Mouse (Mus musculus) layer of hippocampus, adult 2 months (tissue): Measurements from ENCODE around the gene S100a11. TPM values are rescaled to one million over a fixed set of nuclear protein-coding genes. Genes with fewer than 3 reads are reported as not detected.
"Not testable (repeated sequence)": the region's sequence is repeated elsewhere in the genome, so short reads cannot be mapped to it uniquely, and the experiment has no call there.

Experiments
- DNase-seq, 2 experiments: peaks; one replicate each; pipeline ENCODE4 v3.0.0; 2022; ENCODE audit warnings: low spot score in 2 of 2
- H3K27ac ChIP-seq: fragments of 200-600 bp; 2 replicates; pipeline ENCODE4 v1.8.1; 2022
- H3K4me3 ChIP-seq: fragments of 200-600 bp; 2 replicates; pipeline ENCODE4 v1.8.1; 2022; ENCODE audit warnings: mild to moderate bottlenecking
- CTCF ChIP-seq: fragments of 200-600 bp; conservative IDR thresholded peaks from 2 replicates; pipeline ENCODE4 v1.8.1; 2022; ENCODE audit warnings: antibody characterized with exemption, mild to moderate bottlenecking, moderate library complexity
- total RNA-seq, 2 experiments: library from RNA; stranded (reverse); gene quantifications; 2 replicates each; pipeline ENCODE4 v1.2.3; 2021

The S100a11 gene
- total RNA-seq, 2 experiments from 2014 or later = 6.8 to 7.4 TPM

DNA sequence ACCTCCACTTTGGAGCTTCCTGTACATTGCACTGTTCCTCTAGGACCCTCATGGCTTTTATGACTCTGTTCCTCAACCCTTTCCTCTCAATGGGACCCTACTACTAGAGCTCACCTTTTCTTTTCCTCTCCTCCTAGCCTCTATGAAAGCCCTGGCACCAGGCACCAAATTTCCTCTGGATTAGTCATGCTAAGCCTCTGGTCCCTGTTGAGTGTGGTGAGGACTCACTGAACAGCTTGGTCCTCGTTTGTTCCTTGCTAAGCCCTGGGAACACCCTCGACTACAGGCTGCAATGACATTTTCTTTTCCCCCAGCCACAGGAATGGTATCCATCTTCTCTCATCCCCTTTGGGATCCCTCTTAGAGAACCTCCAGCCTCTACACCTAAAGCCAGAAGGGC lies 21.2 kb downstream of the S100a11 start:
- no peak overlapping the region for H3K27ac ChIP-seq
- H3K4me3 ChIP-seq = no peak overlapping the region
- DNase-seq = no peak
- TF ChIP-seq CTCF = no peak

DNA sequence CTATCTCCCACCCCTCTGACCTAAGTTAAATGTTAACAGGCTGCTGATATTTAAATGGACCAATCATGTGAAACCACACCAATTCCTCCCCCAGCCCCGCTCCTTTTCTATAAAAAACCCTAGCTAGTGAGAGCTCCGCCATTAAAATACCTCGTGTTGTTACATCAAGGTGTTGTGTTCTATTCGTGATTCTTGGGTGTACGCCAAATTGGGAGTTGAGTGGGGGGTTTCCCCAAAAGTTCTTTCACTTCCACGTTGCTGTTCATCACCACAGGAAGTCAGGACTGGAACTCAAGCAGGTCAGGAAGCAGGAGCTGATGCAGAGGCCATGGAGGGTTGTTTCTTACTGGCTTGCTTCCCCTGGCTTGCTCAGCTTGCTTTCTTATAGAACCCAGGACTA lies 23.9 kb downstream of the S100a11 start:
- DNase-seq, H3K27ac ChIP-seq, H3K4me3 ChIP-seq: not testable (repeated sequence)

DNA sequence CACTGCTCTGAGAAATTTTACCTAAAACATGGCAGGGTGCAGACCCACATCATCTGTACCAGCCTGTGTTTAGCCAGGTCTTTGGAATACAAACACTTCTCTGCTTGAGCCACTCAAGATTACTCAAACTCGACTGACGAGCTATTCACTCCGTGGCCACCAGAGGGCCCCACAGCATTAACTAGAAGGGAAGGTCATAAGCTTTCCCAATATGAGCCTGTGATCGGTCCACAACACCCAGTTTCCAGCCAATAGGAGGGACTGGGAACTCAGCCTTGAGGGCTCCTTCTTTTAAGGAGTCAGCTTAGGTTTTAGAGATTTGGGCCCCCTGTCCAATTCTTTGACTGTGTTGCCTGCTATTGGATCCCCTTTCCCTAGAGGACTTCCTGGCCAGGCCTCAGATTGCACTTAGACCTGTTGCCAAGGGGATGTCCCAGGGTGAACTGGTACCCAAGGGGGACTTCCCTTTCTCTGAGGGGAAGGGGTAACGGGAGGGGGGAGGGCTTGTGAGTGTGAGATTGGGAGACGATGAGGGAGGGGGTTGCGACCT lies 26.9 kb downstream of the S100a11 start:
- DNase-seq = peak; percentile 66 to 88
- TF ChIP-seq CTCF = peak; percentile 97
- Histone ChIP-seq H3K4me3 (no peak overlapping the region), H3K27ac (no peak overlapping the region)

DNA sequence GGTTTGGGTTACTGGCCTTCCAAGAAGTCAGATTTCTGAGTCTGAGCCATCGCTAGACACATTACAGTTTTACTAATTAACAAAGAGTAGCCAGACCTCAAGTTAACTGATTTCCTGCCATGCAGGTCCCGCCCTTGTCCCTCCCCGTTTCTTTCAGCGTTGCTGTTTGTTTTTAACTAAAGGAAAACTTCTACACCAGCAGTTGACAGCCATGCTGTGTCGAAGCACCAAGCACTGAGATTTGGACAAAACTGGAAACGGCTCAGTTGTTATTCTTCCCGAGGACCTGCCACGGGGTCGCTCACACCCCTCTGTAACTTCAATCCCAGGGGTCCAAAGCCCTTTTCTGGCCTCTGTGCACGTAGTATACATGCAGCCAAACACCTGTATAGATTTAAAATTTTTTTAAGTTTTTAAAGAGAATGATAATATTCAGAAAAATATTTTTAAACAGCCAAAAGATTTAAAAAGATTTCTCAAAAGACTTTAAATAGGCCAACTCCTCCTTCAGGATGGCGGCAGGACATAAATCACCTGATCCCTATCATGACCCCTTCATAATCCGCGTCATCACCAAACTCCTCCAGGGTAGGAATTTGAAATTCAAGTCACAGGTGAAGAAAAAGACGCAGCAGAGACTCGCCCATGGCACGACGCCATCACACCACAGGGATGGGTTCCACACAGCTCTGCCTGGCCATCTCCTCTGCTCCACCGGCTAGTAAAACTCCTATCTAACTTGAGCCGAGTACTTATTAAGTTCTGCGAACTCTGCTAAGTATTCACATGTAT lies 27.7 kb downstream of the S100a11 start:
- DNase-seq = no peak
- no peak for TF ChIP-seq CTCF
- H3K4me3 ChIP-seq = no peak overlapping the region
- no peak overlapping the region for H3K27ac ChIP-seq

DNA sequence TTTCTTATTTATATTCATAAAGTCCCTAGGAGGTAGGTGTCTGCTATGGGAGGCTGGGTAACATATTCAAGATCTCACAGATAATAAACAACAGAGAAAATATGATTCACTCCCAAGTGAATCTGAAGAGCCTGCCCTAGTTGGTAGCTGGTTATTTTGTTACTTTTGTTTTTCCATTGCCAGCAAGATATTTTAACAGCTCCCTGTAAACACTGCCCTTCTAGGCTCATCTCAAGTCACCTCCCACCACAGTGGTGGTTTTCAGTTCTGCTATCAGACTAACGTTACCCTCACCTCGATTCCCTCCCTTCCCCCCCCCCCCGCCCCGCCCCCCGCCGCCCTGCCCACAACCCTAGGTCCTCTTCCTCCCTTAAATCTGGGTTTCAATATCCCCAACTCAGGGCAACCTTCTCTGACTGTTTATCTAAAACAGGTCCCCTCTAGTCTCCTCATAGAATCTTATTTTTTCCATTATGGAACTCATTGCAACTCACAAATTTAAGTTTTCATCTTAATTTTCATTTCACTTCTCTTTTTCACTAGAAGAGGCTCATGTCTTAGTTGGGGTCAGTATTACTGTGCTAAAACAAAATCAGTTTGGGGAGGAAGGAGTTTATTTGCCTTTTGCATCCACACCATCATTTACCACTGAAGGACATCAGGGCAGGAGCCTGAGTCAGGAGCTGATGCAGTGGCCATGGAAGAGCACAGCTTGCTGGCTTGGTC lies 28.4 kb downstream of the S100a11 start:
- Histone ChIP-seq H3K27ac (no peak overlapping the region), H3K4me3 (no peak overlapping the region)
- no peak for TF ChIP-seq CTCF
- no peak for DNase-seq

DNA sequence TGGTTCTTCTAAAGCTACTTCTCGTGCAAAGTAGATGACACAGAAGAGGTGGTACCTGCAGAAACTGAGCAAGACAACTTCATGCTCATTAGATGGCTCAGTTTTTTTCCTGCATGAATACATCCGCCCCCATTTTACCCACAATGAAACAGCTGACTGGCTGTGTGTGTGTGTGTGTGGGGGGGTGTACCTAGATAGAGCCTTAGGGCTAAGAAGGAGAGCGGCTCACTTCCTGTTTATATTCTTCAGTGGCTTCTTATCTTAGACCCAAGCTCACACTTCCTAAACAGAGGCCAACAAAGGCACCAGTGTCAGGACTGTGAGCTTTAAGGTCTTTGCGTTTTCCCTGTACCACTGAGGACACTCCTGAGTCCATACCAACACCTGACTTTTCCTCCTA lies 29.7 kb downstream of the S100a11 start:
- DNase-seq = no peak
- TF ChIP-seq CTCF = no peak
- no peak overlapping the region for H3K27ac ChIP-seq
- no peak overlapping the region for H3K4me3 ChIP-seq

DNA sequence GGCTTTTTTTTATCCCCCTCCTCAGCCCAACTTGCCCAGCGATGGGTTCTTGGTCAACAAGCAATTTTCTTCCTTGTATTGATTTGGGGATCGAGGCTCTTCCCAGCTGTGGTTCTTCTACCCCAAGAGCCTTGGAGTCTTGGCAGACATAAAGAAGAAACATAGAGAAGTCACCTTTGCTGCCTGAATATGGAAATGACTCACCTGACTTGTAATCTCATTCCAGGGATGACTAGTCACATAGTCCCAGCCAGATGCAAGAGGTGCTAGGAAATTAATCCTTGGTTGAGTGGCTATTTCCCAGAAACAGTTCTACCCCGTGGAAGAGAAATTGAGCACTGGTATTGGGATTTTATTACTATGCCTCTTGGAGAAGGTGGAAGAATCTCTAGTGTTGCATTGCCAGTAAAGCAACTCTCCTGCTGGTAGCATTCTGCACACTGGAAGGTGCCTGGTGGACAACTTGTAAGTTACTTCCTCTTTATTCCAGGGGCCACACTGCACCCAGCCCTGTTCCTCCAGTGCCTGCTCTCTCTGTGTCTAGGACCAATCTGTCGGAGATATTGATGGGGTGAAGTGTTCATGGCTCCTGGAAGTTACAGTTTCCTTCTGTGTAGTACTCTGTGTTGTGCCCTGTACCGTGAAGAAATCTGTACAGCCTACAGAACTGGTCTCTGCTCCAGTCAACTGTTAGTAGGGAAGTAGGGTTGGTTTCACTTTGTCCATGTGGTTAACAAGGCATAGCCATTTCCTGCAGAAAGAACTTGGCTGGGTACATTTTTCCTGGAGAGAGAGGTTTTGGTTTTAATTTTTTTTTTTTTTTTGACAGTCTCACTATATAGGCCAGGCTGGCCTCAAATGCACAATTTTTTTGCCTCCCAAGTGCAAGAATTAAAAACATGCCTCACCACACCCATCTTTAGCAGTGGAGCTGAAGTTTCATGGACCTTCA lies 31.9 kb downstream of the S100a11 start:
- no peak overlapping the region for H3K4me3 ChIP-seq
- DNase-seq = no peak
- H3K27ac ChIP-seq = no peak overlapping the region
- TF ChIP-seq CTCF = no peak

DNA sequence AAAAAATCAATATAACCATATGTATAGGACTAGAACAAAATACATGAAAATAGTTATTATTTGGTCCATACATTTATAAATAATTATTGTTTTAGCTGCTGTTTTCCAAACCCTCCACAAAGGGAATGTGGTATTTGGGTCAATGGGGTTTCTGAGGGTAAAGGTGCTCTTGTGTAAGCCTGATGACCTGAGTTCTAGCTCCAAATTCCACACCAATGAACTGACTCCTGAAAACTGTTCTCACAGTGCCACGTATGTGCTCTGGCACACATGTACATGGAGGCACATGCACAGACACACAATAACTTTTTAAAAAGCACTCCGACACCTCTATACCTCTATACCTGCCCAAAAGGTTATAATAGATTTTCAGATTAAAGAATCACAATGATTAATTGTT lies 33.0 kb downstream of the S100a11 start:
- no peak for DNase-seq
- no peak overlapping the region for H3K4me3 ChIP-seq
- no peak for TF ChIP-seq CTCF
- no peak overlapping the region for H3K27ac ChIP-seq

DNA sequence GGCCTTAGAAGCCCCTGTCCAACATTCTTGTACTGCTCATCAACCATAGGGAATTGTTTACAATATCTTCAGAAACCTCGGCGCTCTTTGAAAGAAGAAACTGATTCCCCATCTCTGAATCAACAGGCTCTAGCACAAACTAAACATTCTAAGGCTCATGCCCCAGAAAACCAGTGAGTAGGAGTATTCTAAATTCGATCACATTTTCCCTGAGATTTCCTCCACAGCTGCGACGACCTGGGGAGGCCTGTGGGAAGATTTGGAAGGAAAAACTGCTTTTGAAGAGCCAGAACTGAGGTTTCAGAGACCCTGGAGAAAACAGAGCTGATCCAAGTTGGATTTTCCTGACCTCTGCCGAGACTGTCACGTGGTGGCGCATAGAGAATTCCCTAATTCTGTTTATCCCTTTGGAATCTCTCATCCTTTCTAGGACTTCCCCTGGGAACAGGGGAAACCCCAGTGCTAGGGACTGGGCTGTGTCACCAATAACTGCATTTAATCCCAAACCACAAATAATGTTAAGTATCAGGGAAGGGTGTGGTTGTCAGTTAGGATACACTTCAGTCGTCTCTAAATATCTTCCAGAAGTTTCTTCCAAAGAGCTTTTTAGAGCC lies 33.6 kb downstream of the S100a11 start:
- TF ChIP-seq CTCF = no peak
- Histone ChIP-seq H3K4me3 (no peak overlapping the region), H3K27ac (no peak overlapping the region)
- no peak for DNase-seq

DNA sequence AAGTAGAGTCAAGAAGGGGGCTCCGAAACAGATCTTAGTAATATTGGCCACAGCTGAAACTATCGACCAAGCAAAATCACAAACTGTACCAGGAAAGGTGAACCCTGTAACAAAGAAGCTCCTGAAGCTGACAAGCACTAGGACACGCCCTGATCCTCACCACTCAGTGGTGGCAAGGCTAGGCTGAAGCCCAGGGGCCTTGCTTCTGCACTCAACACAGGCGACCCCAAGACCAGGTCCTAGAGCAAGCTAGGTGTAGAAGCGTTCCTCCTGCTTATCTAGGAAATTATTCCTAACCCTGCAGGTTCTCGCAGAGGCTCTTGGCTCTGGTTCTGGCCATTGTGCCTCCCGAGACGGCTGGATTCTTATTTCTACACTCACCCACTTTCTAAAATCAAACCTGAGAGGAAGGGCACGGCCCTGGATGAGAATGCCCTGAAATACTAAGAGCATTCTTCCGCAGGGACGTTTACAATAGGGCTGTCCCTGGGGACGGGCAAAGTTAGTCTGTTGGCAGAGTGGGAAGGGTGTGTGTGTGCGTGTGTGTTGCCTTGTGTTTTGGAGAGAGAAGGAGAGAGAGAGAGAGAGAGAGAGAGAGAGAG lies 34.2 kb downstream of the S100a11 start:
- no peak overlapping the region for H3K27ac ChIP-seq

DNA sequence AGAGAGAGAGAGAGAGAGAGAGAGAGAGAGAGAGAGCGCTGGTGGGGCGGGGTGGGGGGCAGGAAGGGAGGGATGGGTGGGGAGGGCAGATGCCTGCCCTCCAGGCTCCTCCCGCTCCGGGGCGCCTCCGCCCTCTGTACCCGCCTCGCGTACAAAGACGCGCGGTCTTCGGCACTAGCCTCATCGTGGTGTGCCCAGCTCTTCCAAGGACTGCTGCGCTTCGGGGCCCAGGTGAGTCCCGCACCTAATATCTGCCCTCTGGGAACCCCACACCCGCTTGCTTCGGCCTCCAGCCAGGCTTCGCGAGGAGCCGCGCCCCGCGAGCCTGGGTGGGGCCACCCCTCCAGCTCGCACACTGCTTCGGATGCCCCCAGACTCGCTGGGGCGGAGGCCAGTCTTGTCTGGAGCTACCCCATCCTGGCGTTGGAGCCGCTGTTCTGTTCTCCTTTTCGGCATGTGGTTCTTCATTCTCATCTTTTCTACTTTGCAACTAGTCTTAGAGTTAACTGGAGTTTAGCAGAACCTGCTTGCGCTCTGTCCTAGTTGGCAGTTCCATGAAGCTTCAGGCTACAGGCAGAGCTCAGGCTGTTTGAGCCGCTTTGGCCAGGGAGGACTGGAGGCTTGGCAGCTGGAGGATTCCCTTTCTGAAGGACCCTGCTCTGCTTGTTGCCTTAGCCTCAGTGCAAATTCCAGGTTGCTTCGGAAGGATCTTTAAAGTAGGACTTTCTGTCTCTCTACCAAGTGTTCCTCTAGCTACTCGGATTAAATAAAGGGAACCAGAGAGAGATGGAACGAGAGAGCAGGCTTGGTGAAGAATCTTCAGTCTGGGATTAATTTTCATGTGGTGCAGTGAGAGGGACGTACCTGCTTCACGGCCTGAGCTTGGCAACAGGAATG lies 34.9 kb downstream of the S100a11 start, which contains the start of gene S100a10:
S100a10 (plus strand) TSS at position 100 of the 897 bp plus-strand sequence.
- peak within 1 kb of the TSS; percentile 59; the same call in 1 of the 2 replicates for H3K27ac ChIP-seq
- H3K4me3 ChIP-seq = peak within 1 kb of the TSS; percentile 68
- DNase-seq = no peak
- TF ChIP-seq CTCF = no peak

More for the DNA sequence above, 34.2 kb downstream of the S100a11 start:
- no peak for TF ChIP-seq CTCF
- peak overlapping the region; percentile 28; the same call in 1 of the 2 replicates for H3K4me3 ChIP-seq
- DNase-seq = no peak
